Mouse (Mus musculus) brain, embryonic 14.5 days (tissue): ENCODE results near the gene Fzd4. TPM values are rescaled to one million over a fixed set of nuclear protein-coding genes. Genes with fewer than 3 reads are reported as not detected.

ENCODE experiments used
- DNase-seq: peaks from one replicate; pipeline ENCODE4 v3.0.0-alpha.2; 2011; ENCODE audit warnings: low read depth
- CTCF ChIP-seq: fragments of 200-500 bp; IDR thresholded peaks from 2 replicates; pipeline ENCODE4 v1.5.1; 2012; ENCODE audit warnings: inconsistent platforms, mild to moderate bottlenecking, moderate library complexity, borderline replicate concordance; ENCODE audit not compliant: insufficient read depth, insufficient read length; ENCODE audit errors: extremely low read depth
- POLR2A ChIP-seq: fragments of 200-500 bp; IDR thresholded peaks from 2 replicates; pipeline ENCODE4 v1.6.1; 2012; ENCODE audit warnings: mild to moderate bottlenecking, inconsistent platforms, borderline replicate concordance; ENCODE audit not compliant: poor library complexity, insufficient read depth, insufficient read length, severe bottlenecking; ENCODE audit errors: extremely low read depth
- polyA plus RNA-seq: library from polyadenylated mRNA; depleted of rRNA; stranded (reverse); fragments of >200 nt; gene quantifications from 2 replicates; pipeline ENCODE4 v1.2.3, GENCODE M21; 2012

Fzd4 gene
- polyA plus RNA-seq, 1 experiment: 3.1 TPM

DNA sequence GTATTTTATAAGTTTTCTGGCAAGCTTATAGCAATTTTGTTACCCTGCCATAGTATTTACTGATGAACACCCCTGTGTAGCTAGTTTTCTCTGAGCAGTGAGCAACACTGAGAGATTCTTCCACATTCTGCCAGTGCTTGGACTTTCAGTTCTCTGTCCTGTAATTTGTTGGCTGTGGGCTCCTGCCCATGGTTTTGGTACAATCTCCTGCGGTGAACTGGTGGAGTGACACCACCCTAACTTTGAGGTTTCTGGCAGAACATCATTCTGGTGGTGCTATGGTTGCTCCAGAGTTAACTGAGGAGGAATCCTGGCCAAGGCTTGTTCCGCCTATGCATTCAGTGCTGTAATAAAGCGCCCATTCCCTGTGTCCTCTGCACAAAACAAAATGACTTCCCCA is 21.3 kb upstream of the Fzd4 start:
- DNase-seq: no peak
- TF ChIP-seq CTCF: no peak
- no peak for TF ChIP-seq POLR2A

DNA sequence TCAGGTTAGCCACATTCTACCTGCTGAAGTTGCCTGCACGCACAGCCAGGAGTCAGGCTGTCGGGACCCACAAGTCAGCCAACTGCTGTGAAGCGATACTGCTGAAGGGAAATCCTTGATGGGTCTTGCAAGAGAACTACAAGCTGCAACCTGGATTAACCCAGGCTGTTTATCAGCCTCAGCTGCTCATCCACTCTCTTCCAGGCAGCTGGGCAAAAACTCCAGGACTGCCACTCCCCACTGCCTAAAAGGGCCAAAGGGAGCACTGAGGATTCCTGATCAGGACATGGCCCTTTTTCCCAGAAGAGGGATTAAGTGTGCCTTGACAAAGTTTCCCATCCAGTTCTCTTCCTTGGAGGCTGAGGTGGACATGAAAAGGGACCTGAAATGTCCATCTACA is 15.2 kb upstream of the Fzd4 start:
- TF ChIP-seq POLR2A (no peak), CTCF (no peak)
- no peak for DNase-seq

DNA sequence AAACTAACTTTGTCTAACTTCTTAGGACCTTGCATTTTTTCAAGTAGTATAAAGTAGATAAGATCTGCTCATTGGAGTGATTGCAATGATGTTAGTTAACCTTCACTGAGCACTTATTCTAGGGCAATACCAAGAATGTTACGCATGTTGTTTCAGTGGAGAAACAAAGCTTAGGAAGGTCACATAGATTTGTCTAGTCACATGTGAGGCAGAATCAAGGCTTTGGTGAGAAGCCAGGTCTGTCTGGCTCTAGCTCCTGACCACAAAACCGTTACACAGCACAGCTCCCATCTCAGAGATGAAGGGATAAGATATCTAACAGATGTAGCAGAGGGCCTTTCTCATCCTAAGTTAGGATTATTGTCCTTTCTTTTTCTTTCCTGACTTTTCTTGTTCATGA is 13.5 kb upstream of the Fzd4 start:
- TF ChIP-seq CTCF: no peak
- no peak for TF ChIP-seq POLR2A

DNA sequence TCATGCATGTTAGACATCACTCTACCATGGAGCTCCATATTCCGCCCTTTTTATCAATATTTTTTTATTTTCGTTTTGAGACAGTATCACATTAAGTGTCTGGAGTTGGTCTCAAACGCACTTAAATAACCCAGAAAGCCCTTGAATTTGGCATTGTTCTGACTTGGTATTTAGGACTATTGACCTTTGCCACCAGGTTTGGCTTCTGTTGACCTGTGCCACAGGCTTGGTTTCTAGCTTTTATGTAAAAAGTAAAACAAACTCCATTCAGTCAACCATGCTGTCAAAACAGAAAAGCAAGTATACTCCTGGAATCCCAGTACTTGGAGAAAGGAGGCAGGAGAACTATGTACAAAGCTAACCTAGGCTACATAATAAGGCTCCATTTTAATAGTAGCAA is 12.9 kb upstream of the Fzd4 start:
- TF ChIP-seq POLR2A: no peak
- TF ChIP-seq CTCF: no peak
- DNase-seq: no peak

More for the DNA sequence above, 13.5 kb upstream of the Fzd4 start:
- no peak for DNase-seq

DNA sequence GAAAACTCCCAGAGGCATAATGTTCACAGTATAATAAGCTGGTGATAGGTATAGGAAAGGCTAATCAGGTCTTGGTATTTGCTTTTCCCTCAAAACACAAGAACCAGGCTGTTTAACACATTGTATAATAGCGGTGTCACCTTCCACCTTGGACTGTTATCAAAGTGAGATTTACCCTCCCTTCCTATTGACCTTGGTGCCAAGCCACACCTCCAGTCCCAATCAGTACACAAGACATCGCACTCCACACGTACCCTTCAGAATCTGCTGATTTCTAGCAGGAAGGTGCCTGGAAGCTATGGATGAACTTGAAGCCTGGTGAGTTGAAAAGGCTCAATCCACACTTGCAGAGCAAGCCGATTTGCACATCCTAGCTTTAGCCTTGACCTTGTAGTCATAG is 12.3 kb upstream of the Fzd4 start:
- DNase-seq: no peak
- no peak for TF ChIP-seq POLR2A
- TF ChIP-seq CTCF: no peak

DNA sequence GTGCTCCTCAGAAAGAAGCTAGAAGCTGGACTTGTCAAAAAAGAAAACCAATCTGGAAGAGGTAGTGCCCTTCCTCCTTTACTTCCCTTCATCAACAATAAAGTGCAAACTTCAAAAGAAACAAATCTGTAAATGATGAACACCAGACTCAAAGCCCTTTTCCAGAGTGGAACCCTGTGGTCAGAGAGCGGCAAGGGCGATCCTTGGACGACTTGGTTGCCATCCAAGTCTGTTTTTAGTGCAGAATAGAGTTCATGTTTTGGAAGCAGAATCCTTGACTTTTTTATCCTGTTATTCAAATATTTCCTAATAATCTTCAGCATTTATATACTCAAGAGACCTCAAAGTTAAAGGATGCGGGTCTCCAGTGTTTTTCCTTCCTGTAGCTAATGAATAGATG is 11.8 kb upstream of the Fzd4 start:
- no peak for TF ChIP-seq POLR2A
- no peak for TF ChIP-seq CTCF

DNA sequence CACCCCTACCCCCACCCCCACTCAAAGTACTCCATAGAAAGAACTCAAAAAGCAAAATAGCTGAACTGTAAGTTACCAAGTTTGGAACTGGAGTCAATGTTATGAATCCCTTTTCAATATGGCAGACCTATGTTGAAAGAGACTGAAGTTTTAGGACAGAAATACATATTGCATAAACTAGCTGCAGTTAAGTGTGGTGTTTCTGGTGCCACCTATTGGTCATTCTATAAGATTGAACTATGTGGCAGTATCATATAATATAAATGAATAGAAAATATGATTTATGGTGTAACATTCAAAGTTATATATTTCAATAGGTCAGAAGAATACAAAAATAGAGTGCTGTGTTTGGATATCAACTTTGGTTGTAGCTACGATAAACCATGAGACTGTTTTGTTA is 11.3 kb upstream of the Fzd4 start:
- TF ChIP-seq POLR2A: no peak
- TF ChIP-seq CTCF: no peak

More for the DNA sequence above, 11.8 kb upstream of the Fzd4 start:
- no peak for DNase-seq

DNA sequence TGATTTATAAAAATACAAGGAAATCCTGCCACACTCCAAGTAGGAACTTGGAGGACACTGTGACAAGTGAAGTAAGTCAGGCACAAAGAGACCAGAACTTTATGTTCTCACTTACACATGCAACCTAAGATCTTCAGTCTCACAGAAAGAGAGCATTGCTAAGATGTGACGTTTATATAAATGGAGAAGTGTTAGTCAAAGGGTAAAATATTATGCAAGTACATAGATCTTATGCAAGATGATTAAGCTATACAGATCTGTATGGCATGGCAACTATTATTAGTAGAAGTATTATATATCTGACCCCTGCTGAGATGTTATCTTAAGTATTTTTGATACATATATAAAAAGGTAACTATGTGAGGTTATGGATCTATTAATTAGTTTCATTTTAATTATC is 8.8 kb upstream of the Fzd4 start:
- no peak for DNase-seq
- TF ChIP-seq POLR2A (no peak), CTCF (no peak)

More for the DNA sequence above, 11.3 kb upstream of the Fzd4 start:
- DNase-seq: no peak

DNA sequence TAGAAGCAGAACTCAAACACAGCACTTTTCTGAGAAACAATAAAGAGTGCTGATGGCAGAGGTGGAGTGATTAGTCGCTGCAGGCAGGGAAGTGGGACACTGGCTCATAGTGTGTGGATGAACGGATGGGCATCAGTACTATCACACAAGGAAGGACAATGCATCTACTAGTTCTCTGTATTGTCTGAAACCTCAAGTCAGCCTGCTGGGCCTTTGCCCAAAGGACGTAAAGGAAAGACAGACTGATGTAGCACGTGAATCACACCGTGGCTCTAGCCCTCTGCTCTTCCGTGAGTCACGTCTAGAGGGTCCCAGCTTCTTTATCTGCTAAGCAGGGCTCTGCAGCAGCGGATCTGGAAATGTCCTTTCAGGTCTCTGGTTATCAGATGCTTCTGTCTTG is 7.8 kb upstream of the Fzd4 start:
- DNase-seq: no peak
- TF ChIP-seq CTCF (no peak), POLR2A (no peak)

DNA sequence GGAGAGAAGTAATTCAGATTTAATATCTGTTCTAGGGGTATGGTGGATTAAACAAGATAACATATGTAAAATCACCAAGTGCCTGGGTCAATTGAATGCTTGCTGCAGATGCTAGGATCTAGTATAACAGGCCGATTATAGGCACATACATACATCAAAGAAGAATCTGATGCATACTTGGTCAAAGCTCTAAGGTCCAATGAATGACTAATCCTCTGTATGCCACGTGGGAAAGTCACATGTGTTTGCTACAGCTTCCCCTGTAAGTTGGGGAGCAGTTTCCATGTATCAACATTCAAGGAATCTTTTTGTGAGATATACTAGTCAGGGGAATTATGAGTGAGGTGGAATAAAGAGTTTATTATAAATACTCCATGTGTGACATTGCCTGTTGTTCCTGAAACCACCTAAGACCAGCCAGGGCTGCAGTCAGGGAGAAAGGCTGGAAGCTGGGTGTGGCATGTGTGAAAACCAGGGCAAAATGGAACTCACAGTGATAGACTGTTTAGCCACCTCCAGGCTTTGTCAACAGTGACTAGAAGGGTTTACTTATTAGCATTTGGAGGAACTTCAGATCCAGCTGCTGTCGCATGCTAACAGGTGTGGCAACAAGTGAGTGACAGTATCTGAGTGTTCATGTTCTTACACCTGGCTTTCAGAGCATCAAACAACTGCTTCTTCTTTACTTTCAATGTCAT is 6.2 kb upstream of the Fzd4 start:
- TF ChIP-seq CTCF: no peak
- TF ChIP-seq POLR2A: no peak
- no peak for DNase-seq

DNA sequence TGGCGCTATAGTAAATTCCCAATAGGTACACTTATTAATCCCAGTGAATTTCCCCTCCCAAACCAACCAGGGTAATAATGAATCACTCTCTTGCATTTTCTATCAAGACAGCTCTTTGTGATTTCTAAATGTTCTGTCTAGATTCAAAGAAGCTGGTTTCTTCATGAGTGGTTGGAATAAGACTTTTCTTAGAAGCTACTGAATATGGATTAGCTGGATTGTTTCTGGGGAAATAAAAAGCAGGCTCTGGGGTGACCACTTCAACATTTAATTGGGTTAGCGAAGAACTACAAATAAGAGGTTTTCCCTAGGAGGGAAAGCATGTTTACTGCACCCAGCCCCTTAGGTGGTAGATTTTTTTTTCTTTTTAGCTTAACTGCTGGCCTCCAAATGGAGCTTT is 3.4 kb upstream of the Fzd4 start:
- DNase-seq: peak; percentile 77
- TF ChIP-seq POLR2A: no peak
- TF ChIP-seq CTCF: no peak

DNA sequence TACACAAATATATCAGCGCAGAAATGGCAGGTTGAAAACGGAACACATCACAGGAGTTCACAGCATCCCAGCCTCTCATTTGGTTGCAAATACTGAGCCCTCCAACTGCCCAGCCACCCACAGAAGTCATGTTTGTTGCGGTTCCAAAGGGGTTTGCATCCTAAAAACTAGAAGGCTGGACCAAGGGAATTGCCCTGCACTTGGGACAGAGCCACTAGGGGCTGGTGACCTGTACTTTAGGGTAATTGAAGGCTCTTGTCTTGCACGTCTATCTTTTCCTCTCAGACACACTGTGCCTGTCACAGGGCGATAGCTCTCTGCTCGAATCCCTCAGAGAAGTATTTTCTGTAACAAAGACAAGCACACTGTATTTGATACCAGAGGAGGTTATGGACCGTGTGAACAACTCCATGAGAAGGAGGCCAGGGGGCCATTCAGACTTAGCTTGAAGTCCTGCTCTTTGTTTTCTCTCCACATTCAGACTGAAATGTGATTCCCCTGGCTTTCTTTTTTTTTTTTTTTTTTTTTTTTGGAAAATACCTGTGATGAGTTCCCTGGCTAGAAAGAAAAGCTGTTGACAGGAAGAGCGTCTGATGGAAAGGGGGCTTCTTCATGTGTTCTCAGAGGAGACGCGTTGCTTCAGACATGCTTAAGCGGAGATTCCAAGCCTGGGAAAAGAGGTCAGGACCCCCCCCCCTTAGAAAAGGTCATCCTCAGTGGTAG is 2.9 kb upstream of the Fzd4 start:
- TF ChIP-seq POLR2A (no peak), CTCF (no peak)
- DNase-seq: peak; percentile 19
